Mouse (Mus musculus) hindbrain, embryonic 11.5 days (tissue): ENCODE data around the gene Mdp1. TPM values are rescaled to one million over a fixed set of nuclear protein-coding genes. Genes with fewer than 3 reads are reported as not detected.
A peak's percentile ranks its signal among the peaks of the same experiment; 100 is the strongest.

ENCODE experiments used
- ATAC-seq: fragments of 200-750 bp; cut with Nextera tagmentation; 2 replicates; pipeline ENCODE4 v1.8.0; 2017; ENCODE audit warnings: mild to moderate bottlenecking, moderate TSS enrichment, moderate library complexity; ENCODE audit not compliant: low FRiP score
- DNase-seq: peaks from one replicate; pipeline ENCODE4 v3.0.0-alpha.2; 2015; ENCODE audit warnings: low spot score
- H3K27ac ChIP-seq: fragments of 300-500 bp; sonication (generic); 2 replicates; pipeline ENCODE4 v1.5.1; 2014; ENCODE audit warnings: mild to moderate bottlenecking, low read depth, low read length
- H3K27me3 ChIP-seq: fragments of 300-500 bp; sonication (generic); 2 replicates; pipeline ENCODE4 v1.6.1; 2014; ENCODE audit warnings: mild to moderate bottlenecking, low read length, moderate library complexity, mixed read lengths; ENCODE audit not compliant: control insufficient read depth, insufficient read depth
- H3K36me3 ChIP-seq: fragments of 300-500 bp; sonication (generic); 2 replicates; pipeline ENCODE4 v1.6.1; 2014; ENCODE audit warnings: mild to moderate bottlenecking, low read length, moderate library complexity, mixed read lengths; ENCODE audit not compliant: control insufficient read depth, insufficient read depth
- H3K4me1 ChIP-seq: fragments of 300-500 bp; sonication (generic); replicated peaks from 2 replicates; pipeline ENCODE4 v1.6.1; 2014; ENCODE audit warnings: low read length, mixed read lengths; ENCODE audit not compliant: control insufficient read depth, insufficient read depth
- H3K4me2 ChIP-seq: fragments of 300-500 bp; sonication (generic); replicated peaks from 2 replicates; pipeline ENCODE4 v1.6.1; 2014; ENCODE audit warnings: mild to moderate bottlenecking, low read depth, low read length
- H3K4me3 ChIP-seq: fragments of 300-500 bp; sonication (generic); 2 replicates; pipeline ENCODE4 v1.5.1; 2014; ENCODE audit warnings: low read depth, low read length
- H3K9ac ChIP-seq: fragments of 300-500 bp; sonication (generic); 2 replicates; pipeline ENCODE4 v1.6.1; 2014; ENCODE audit warnings: low read depth, low read length
- H3K9me3 ChIP-seq: fragments of 300-500 bp; sonication (generic); 2 replicates; pipeline ENCODE4 v1.6.1; 2016; ENCODE audit warnings: low read length; ENCODE audit not compliant: control insufficient read depth
- WGBS: fragments of 180-500 bp; shearing (Covaris S2); extraction: QIAGEN DNeasy Blood & Tissue Kit; methylation state at CpG from one replicate; pipeline ENCODE4 v1.1.7; 2014; 5-methylcytosine and 5-hydroxymethylcytosine counted together
- polyA plus RNA-seq: library from polyadenylated mRNA; unstranded; fragments of >200 nt; fragmentation: Nextera tagmentation; extraction: Ambion mirVana; gene quantifications from 2 replicates; pipeline ENCODE4 v1.2.1, GENCODE M21; 2014

Gene Mdp1
- polyA plus RNA-seq, 1 experiment from 2014 or later, result 70.2 TPM

DNA sequence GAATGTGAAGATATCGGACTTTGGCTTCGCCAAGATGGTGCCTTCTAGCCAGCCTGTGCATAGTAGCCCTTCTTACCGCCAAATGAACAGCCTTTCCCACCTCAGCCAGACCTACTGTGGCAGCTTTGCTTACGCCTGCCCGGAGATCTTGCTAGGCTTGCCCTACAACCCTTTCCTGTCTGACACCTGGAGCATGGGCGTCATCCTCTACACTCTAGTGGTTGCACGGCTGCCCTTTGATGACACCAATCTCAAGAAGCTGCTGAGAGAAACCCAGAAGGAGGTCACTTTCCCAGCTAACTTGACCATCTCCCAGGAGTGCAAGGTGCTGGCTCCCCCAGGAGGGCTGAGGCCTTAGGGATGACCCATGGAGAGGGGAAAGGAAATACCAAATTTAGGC, 8.8 kb downstream of the Mdp1 start:
- DNase-seq, result no peak
- 84% methylated on average over 7 of the region's 7 CpGs for WGBS

DNA sequence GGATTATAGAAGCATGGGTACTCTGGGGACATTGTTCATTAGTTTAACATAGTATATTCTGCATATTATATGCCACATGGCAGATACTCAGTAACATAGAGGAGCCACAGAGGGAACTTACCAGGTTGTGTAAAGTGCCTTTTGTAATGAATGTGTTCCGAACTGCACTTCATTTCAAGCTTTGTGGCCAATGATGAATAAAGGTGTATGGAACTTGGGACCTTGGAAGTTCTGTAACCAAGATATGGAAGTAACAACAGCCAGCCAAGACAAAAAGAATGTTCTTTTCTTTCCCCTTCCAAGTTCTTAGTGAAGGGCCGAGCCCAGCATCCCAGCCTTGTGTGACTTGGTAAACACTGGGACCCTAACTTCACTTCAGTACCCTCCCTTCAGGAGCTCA, 10.4 kb downstream of the Mdp1 start, which contains the start of gene Tssk4:
Gene Tssk4 (plus strand): TSS at position 301 of the 400 bp plus-strand sequence.
- Histone ChIP-seq H3K4me1 (no peaks in the 10 kb centered on the region), H3K36me3 (0 out of 2 replicates have a peak, but pooled peaks cover 4% of the 10 kb centered on the region), H3K27me3 (no peaks in the 10 kb centered on the region), H3K9ac (no peak within 1 kb of the TSS), H3K27ac (no peak within 1 kb of the TSS), H3K4me3 (no peak within 1 kb of the TSS), H3K4me2 (no peak within 1 kb of the TSS), H3K9me3 (no peaks in the 10 kb centered on the region)
- ATAC-seq (no peak), DNase-seq (no peak)
- 91% methylated on average over 2 of the region's 2 CpGs for WGBS

More for the DNA sequence above, 8.8 kb downstream of the Mdp1 start:
- H3K4me2 ChIP-seq, result no peak overlapping the region
- no peak overlapping the region for H3K9ac ChIP-seq
- no peaks in the 10 kb centered on the region for H3K36me3 ChIP-seq
- no peaks in the 10 kb centered on the region for H3K4me1 ChIP-seq
- H3K9me3 ChIP-seq, result no peaks in the 10 kb centered on the region
- H3K27me3 ChIP-seq, result no peaks in the 10 kb centered on the region
- no peak overlapping the region for H3K27ac ChIP-seq
- no peak overlapping the region for H3K4me3 ChIP-seq
- no peak for ATAC-seq

GRCm38 (mm10) chr14:55644261-55644888, 15.9 kb downstream of the Mdp1 start:
- Histone ChIP-seq H3K9me3 (no peaks in the 10 kb centered on the region), H3K27ac (no peak overlapping the region), H3K36me3 (0 out of 2 replicates have a peak, but pooled peaks cover 4% of the 10 kb centered on the region), H3K4me3 (peak overlapping the region; percentile 95), H3K9ac (peak overlapping the region; percentile 94), H3K4me1 (peaks cover 3% of the 10 kb centered on the region; the same call in 1 of the 2 replicates), H3K27me3 (no peaks in the 10 kb centered on the region), H3K4me2 (peak overlapping the region; percentile 82)
- ATAC-seq, result no peak
- DNase-seq, result peak; percentile 21
- WGBS, result 32% methylated on average over 17 of the region's 17 CpGs

GRCm38 (mm10) chr14:55643060-55643907, 17.0 kb downstream of the Mdp1 start, which contains the start of gene Tm9sf1:
Gene Tm9sf1, minus strand, starts transcription at chr14:55643806.
- Histone ChIP-seq H3K36me3 (0 out of 2 replicates have a peak, but pooled peaks cover 4% of the 10 kb centered on the region), H3K4me1 (peaks cover 3% of the 10 kb centered on the region; the same call in 1 of the 2 replicates), H3K9me3 (no peaks in the 10 kb centered on the region), H3K9ac (peak within 1 kb of the TSS; percentile 94), H3K27me3 (no peaks in the 10 kb centered on the region), H3K27ac (peak within 1 kb of the TSS; percentile 93), H3K4me2 (peak within 1 kb of the TSS; percentile 82), H3K4me3 (peak within 1 kb of the TSS; percentile 95)
- under 1% methylated on average over 86 of the region's 89 CpGs for WGBS
- ATAC-seq (peak; percentile 91), DNase-seq (peak; percentile 84)

DNA sequence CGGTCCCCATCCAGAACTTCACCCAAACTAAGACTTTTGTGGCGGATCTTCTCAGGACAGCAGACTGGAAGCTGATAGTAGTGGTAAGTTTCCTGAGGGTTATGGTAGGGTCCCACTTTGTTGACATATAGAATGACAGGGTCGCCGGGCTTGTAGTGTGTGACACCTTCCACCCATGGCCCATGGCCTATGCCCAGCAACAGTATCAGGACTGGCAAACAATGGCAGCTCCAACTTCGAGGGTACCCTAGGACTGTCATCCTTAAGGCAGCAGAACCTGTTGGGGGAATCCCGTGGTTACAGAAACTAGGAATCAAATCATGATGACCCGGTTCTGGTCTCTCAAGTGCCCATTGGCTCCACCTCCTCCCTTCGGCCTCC, 17.6 kb downstream of the Mdp1 start:
- DNase-seq (no peak), ATAC-seq (peak; percentile 63; the same call in 1 of the 2 replicates)
- Histone ChIP-seq H3K4me1 (peaks cover 3% of the 10 kb centered on the region; the same call in 1 of the 2 replicates), H3K36me3 (peaks cover 7% of the 10 kb centered on the region; the same call in 1 of the 2 replicates), H3K4me3 (peak overlapping the region; percentile 95), H3K9ac (peak overlapping the region; percentile 94), H3K27ac (peak overlapping the region; percentile 93), H3K27me3 (no peaks in the 10 kb centered on the region), H3K9me3 (no peaks in the 10 kb centered on the region), H3K4me2 (peak overlapping the region; percentile 82)
- WGBS, result 21% methylated on average over 8 of the region's 8 CpGs

DNA sequence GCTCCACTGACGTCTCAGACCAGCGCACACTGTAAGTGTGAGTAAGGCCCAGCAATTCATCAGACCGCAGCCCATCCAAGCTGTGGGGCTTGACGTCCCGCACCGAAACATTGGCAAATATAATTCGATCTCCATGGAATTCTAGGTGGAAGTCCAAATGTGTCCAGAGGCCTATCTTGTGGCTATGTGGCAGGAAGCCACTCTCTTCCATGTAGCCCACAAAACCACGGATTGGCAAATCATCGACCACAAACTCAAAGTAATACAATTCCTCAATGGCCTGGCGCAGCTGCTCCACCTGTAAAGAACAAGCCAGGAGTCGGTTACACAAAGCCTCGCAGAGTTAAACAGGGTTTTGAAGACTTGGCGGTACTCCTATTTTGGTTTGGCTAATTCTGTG, 19.0 kb downstream of the Mdp1 start:
- Histone ChIP-seq H3K36me3 (peaks cover 5% of the 10 kb centered on the region; the same call in 1 of the 2 replicates), H3K4me1 (peaks cover 3% of the 10 kb centered on the region; the same call in 1 of the 2 replicates), H3K9ac (no peak overlapping the region), H3K27ac (no peak overlapping the region), H3K27me3 (no peaks in the 10 kb centered on the region), H3K9me3 (no peaks in the 10 kb centered on the region), H3K4me3 (no peak overlapping the region), H3K4me2 (no peak overlapping the region)
- ATAC-seq (no peak), DNase-seq (no peak)
- 96% methylated on average over 13 of the region's 13 CpGs for WGBS

DNA sequence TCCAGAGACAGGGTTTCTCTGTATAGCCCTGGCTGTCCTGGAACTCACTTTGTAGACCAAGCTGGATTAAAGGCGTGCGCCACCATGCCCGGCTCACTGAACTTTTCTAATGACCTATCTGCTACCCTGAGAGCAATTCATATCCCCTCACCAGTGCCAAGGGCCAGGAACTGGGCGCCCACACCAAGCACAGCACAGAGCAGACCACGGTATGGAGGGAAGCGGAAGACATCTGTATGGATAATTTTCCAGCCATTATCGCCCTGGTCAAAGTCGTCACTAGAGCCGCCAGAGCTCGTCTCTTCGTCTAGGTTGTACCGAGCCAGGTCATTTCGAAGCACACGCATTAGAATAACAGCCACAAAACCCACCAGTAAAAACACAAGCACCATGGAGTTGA, 19.5 kb downstream of the Mdp1 start:
- WGBS, result 97% methylated on average over 14 of the region's 14 CpGs
- Histone ChIP-seq H3K36me3 (peaks cover 3% of the 10 kb centered on the region; the same call in 1 of the 2 replicates), H3K4me1 (peaks cover 3% of the 10 kb centered on the region; the same call in 1 of the 2 replicates), H3K27ac (no peak overlapping the region), H3K4me3 (no peak overlapping the region), H3K9ac (no peak overlapping the region), H3K9me3 (no peaks in the 10 kb centered on the region), H3K27me3 (no peaks in the 10 kb centered on the region), H3K4me2 (no peak overlapping the region)
- ATAC-seq, result no peak
- no peak for DNase-seq

DNA sequence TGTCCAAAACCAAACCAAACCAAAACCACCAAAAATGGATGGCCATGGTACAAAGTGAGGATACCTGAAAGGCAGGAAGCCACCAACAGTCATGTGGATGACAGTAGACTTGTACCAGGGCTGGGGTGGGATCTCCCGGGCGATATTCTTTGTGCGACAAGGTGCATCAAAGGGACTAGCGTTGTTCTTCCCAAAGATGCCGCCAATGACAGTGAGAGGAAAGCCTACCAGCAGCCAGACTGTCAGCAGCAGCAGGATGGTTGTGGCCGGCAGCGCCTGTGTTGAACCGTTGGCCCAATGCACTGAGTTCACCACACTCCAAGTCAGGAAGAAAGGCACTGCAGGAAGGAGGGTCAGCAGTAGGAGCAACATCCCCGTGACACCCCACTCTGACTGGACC, 22.5 kb downstream of the Mdp1 start, which contains the start of gene Gm49378:
Gene Gm49378 (minus strand): TSS at position 101 of the 400 bp plus-strand sequence.
- Histone ChIP-seq H3K4me3 (no peak within 1 kb of the TSS), H3K4me1 (peaks cover 3% of the 10 kb centered on the region), H3K9me3 (no peaks in the 10 kb centered on the region), H3K27ac (no peak within 1 kb of the TSS), H3K27me3 (no peaks in the 10 kb centered on the region), H3K36me3 (peaks cover 5% of the 10 kb centered on the region), H3K9ac (no peak within 1 kb of the TSS), H3K4me2 (no peak within 1 kb of the TSS)
- 97% methylated on average over 9 of the region's 9 CpGs for WGBS
- ATAC-seq (no peak), DNase-seq (no peak)
